Mouse (Mus musculus): Measurements from ENCODE around the gene Gatad2b. TPM values are rescaled to one million over a fixed set of nuclear protein-coding genes. Genes with fewer than 3 reads are reported as not detected.

Gene Gatad2b
- polyA plus RNA-seq, 1 experiment, result 15.1 TPM

DNA sequence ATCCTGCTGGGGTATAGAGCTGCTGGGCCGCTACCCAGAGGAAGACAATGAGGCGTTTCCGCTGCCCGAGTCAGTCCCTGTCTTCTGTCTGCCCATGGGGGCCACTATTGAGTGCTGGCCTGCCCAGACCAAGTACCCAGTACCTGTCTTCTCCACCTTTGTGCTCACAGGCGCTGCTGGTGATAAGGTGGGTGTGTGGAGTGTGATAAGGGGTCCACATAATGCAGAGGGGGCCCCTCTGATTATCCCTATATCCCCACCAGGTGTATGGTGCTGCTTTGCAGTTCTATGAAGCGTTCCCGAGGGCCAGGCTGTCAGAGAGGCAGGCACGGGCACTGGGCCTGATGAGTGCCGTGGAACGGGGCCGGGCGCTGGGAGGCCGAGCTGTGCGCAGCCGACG is 24.0 kb upstream of the Gatad2b start:
- 91% methylated on average over 16 of the region's 16 CpGs for WGBS
- no peaks in the 10 kb centered on the region for H3K27me3 ChIP-seq (ENCODE audit: control insufficient read depth, insufficient read depth, low read length)
- H3K4me3 ChIP-seq (ENCODE audit: low read depth, low read length), result no peak overlapping the region
- TF ChIP-seq CTCF (IDR thresholded peaks at IDR 0.05; ENCODE audit: extremely low read depth, insufficient read length, insufficient replicate concordance, low read depth, low read length) (no peak), POLR2A (IDR thresholded peaks at IDR 0.05; ENCODE audit: low read depth, low read length) (no peak)
- peaks cover 6% of the 10 kb centered on the region; the same call in 1 of the 2 replicates for H3K36me3 ChIP-seq (ENCODE audit: control insufficient read depth, insufficient read depth, low read length)
- no peak overlapping the region for H3K27ac ChIP-seq (ENCODE audit: insufficient read depth, low read depth, low read length)
- H3K4me1 ChIP-seq (ENCODE audit: control insufficient read depth, insufficient read depth, insufficient read length, low read length), result peaks cover 6% of the 10 kb centered on the region; the same call in 1 of the 2 replicates

DNA sequence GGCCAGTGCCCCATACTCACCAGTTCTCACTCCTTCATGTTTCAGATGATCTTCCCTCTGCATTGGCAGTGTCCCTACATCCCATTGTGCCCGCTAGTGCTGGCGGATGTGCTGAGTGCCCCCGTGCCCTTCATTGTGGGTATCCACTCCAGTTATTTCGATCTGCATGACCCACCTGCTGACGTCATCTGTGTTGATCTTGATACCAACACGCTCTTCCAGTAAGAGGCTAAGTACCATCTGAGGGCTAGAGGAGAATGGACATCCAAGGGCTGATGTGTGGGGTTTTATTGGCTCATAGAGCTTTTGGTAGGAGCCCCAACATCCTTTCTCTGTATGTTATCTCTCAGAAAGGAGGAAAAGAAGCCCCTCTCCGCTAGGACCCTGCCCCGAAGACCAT is 22.2 kb upstream of the Gatad2b start:
- 96% methylated on average over 8 of the region's 8 CpGs for WGBS

DNA sequence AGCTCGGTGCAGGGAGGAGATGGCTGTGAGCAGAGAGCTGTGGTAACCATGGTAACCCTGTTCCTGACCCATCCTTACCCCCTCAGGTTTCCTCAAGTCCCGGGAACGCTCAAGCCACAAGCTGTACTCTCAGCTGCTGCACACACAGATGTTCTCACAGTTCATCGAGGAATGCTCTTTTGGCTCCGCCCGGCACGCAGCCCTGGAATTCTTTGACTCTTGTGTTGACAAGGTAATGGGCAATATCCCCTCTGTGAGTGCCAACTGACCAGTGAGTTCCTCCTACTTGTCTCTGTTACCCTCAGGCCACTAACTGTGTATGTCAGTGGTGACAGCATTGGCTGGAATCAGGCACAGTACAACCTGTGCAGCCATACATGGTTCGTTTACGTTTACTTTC is 20.8 kb upstream of the Gatad2b start:
- Histone ChIP-seq H3K27ac (ENCODE audit: insufficient read depth, low read depth, low read length) (no peak overlapping the region), H3K27me3 (ENCODE audit: control insufficient read depth, insufficient read depth, low read length) (no peaks in the 10 kb centered on the region), H3K4me3 (ENCODE audit: low read depth, low read length) (no peak overlapping the region), H3K4me1 (ENCODE audit: control insufficient read depth, insufficient read depth, insufficient read length, low read length) (peaks cover 2% of the 10 kb centered on the region; the same call in 1 of the 2 replicates), H3K36me3 (ENCODE audit: control insufficient read depth, insufficient read depth, low read length) (peaks cover 9% of the 10 kb centered on the region; the same call in 1 of the 2 replicates)
- no peak for TF ChIP-seq CTCF (IDR thresholded peaks at IDR 0.05; ENCODE audit: extremely low read depth, insufficient read length, insufficient replicate concordance, low read depth, low read length)
- TF ChIP-seq POLR2A (IDR thresholded peaks at IDR 0.05; ENCODE audit: low read depth, low read length), result no peak
- WGBS, result 76% methylated on average over 9 of the region's 9 CpGs

More for the DNA sequence above, 22.2 kb upstream of the Gatad2b start:
- TF ChIP-seq CTCF (IDR thresholded peaks at IDR 0.05; ENCODE audit: extremely low read depth, insufficient read length, insufficient replicate concordance, low read depth, low read length), result no peak
- TF ChIP-seq POLR2A (IDR thresholded peaks at IDR 0.05; ENCODE audit: low read depth, low read length), result no peak
- peaks cover 6% of the 10 kb centered on the region; the same call in 1 of the 2 replicates for H3K36me3 ChIP-seq (ENCODE audit: control insufficient read depth, insufficient read depth, low read length)
- H3K27me3 ChIP-seq (ENCODE audit: control insufficient read depth, insufficient read depth, low read length), result no peaks in the 10 kb centered on the region
- H3K4me3 ChIP-seq (ENCODE audit: low read depth, low read length), result no peak overlapping the region
- no peak overlapping the region for H3K27ac ChIP-seq (ENCODE audit: insufficient read depth, low read depth, low read length)
- peaks cover 2% of the 10 kb centered on the region; the same call in 1 of the 2 replicates for H3K4me1 ChIP-seq (ENCODE audit: control insufficient read depth, insufficient read depth, insufficient read length, low read length)

DNA sequence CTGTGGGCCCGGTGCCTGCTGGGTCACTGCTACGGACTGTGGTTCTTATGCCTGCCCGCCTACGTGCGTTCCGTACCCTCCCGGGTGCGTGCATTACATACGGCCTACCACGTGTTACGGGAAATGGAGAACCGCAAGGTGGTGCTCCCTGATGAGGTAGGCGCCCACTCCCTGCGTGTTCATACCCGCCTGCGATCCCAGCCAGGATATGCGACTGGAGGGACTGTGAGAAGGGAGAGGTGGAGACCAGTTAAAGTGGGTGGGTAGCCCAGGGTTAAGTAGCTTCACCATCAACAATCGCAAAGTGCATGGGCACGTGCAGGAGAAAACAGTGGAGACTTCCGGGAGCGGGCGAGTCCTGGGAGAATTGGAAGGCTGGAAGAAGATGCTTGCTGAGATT is 19.1 kb upstream of the Gatad2b start:
- H3K27me3 ChIP-seq (ENCODE audit: control insufficient read depth, insufficient read depth, low read length), result no peaks in the 10 kb centered on the region
- peaks cover 9% of the 10 kb centered on the region; the same call in 1 of the 2 replicates for H3K36me3 ChIP-seq (ENCODE audit: control insufficient read depth, insufficient read depth, low read length)
- 96% methylated on average over 22 of the region's 22 CpGs for WGBS
- H3K4me3 ChIP-seq (ENCODE audit: low read depth, low read length), result no peak overlapping the region
- H3K4me1 ChIP-seq (ENCODE audit: control insufficient read depth, insufficient read depth, insufficient read length, low read length), result no peaks in the 10 kb centered on the region
- no peak for TF ChIP-seq POLR2A (IDR thresholded peaks at IDR 0.05; ENCODE audit: low read depth, low read length)
- TF ChIP-seq CTCF (IDR thresholded peaks at IDR 0.05; ENCODE audit: extremely low read depth, insufficient read length, insufficient replicate concordance, low read depth, low read length), result no peak
- H3K27ac ChIP-seq (ENCODE audit: insufficient read depth, low read depth, low read length), result no peak overlapping the region

DNA sequence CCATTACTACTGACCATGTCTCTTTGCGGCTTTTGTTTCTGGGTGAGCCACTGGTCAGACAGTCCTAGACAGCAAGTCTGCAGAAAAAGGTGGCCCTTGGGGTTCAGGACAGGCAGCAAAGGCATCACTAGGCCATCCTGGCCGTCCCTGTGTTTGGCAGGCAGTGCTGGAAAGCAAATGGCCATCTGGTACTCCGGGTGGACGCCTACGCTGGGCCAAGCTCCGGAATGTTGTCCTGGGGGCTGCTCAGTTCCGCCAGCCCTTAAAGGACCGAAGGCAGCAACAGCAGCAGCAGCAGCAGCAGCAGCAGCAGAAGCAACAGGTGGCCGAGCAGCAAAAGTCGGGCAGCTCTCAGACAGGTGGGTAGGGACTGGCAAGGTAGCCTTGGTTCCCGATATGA is 17.7 kb upstream of the Gatad2b start:
- no peaks in the 10 kb centered on the region for H3K27me3 ChIP-seq (ENCODE audit: control insufficient read depth, insufficient read depth, low read length)
- TF ChIP-seq POLR2A (IDR thresholded peaks at IDR 0.05; ENCODE audit: low read depth, low read length) (no peak), CTCF (IDR thresholded peaks at IDR 0.05; ENCODE audit: extremely low read depth, insufficient read length, insufficient replicate concordance, low read depth, low read length) (no peak)
- no peak overlapping the region for H3K27ac ChIP-seq (ENCODE audit: insufficient read depth, low read depth, low read length)
- no peaks in the 10 kb centered on the region for H3K4me1 ChIP-seq (ENCODE audit: control insufficient read depth, insufficient read depth, insufficient read length, low read length)
- H3K4me3 ChIP-seq (ENCODE audit: low read depth, low read length), result no peak overlapping the region
- WGBS, result 94% methylated on average over 11 of the region's 11 CpGs
- peaks cover 14% of the 10 kb centered on the region; the same call in 1 of the 2 replicates for H3K36me3 ChIP-seq (ENCODE audit: control insufficient read depth, insufficient read depth, low read length)

DNA sequence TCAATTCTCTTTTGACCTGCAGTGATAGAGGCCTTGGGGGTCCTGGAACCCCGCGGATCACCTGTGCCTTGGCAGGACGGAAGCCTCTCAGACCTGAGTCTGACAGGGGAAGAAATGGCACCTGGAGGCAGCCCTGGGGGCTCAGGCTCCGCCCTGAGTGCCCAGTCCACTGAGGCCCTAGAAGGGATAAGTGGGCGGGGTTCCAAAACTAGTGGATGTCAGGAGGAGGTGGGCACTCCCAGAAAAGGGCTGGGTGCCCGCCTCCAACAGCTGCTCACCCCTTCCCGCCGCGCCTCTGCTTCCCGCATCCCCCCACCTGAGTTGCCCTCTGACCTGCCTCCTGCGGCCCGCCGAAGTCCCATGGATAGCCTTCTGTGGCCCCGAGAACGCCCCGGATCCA is 16.1 kb upstream of the Gatad2b start:
- no peak overlapping the region for H3K27ac ChIP-seq (ENCODE audit: insufficient read depth, low read depth, low read length)
- H3K27me3 ChIP-seq (ENCODE audit: control insufficient read depth, insufficient read depth, low read length), result no peaks in the 10 kb centered on the region
- no peak overlapping the region for H3K4me3 ChIP-seq (ENCODE audit: low read depth, low read length)
- H3K36me3 ChIP-seq (ENCODE audit: control insufficient read depth, insufficient read depth, low read length), result peaks cover 12% of the 10 kb centered on the region; the same call in 1 of the 2 replicates
- no peaks in the 10 kb centered on the region for H3K4me1 ChIP-seq (ENCODE audit: control insufficient read depth, insufficient read depth, insufficient read length, low read length)
- 81% methylated on average over 16 of the region's 16 CpGs for WGBS
- TF ChIP-seq CTCF (IDR thresholded peaks at IDR 0.05; ENCODE audit: extremely low read depth, insufficient read length, insufficient replicate concordance, low read depth, low read length) (no peak), POLR2A (IDR thresholded peaks at IDR 0.05; ENCODE audit: low read depth, low read length) (no peak)

DNA sequence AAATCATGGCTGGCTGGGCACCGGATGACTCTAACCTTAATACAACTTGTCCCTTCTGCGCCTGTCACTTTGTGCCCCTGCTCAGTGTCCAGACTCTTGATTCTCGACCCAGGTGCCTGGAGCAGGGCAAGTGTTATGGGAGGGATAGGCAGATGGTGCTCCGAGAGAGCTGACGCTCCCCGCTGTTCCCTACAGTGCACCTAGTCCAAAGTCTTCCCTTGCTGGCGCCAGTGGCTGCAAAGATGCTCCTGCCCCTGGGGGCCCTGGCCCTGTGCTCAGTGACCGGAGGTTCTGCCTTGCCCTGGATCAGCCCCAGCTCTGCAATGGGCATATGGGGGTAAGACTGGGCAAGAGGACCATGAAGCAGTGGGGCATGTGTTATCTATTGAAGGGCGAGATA is 15.2 kb upstream of the Gatad2b start:
- Histone ChIP-seq H3K4me1 (ENCODE audit: control insufficient read depth, insufficient read depth, insufficient read length, low read length) (no peaks in the 10 kb centered on the region), H3K4me3 (ENCODE audit: low read depth, low read length) (no peak overlapping the region), H3K27ac (ENCODE audit: insufficient read depth, low read depth, low read length) (no peak overlapping the region), H3K36me3 (ENCODE audit: control insufficient read depth, insufficient read depth, low read length) (peaks cover 9% of the 10 kb centered on the region; the same call in 1 of the 2 replicates), H3K27me3 (ENCODE audit: control insufficient read depth, insufficient read depth, low read length) (no peaks in the 10 kb centered on the region)
- TF ChIP-seq POLR2A (IDR thresholded peaks at IDR 0.05; ENCODE audit: low read depth, low read length) (no peak), CTCF (IDR thresholded peaks at IDR 0.05; ENCODE audit: extremely low read depth, insufficient read length, insufficient replicate concordance, low read depth, low read length) (no peak)
- WGBS, result 88% methylated on average over 9 of the region's 9 CpGs
